Mouse (Mus musculus) heart, embryonic 13.5 days (tissue): ENCODE data around the gene Rbm43. TPM values are rescaled to one million over a fixed set of nuclear protein-coding genes. Genes with fewer than 3 reads are reported as not detected.

Experiments used
- ATAC-seq: fragments of 200-750 bp; cut with Nextera tagmentation; 2 replicates; pipeline ENCODE4 v1.8.0; 2017; ENCODE audit warnings: moderate TSS enrichment; ENCODE audit not compliant: insufficient number of reproducible peaks, low FRiP score, low TSS enrichment; ENCODE audit errors: extremely low read depth
- H3K27ac ChIP-seq: fragments of 300-500 bp; sonication (generic); replicated peaks from 2 replicates; pipeline ENCODE4 v1.5.1; 2015; ENCODE audit warnings: moderate library complexity, mild to moderate bottlenecking, inconsistent platforms
- H3K27me3 ChIP-seq: fragments of 300-500 bp; sonication (generic); replicated peaks from 2 replicates; pipeline ENCODE4 v1.6.1; 2015; ENCODE audit warnings: mild to moderate bottlenecking, inconsistent platforms
- H3K36me3 ChIP-seq: fragments of 300-500 bp; sonication (generic); 2 replicates; pipeline ENCODE4 v1.6.1; 2015; ENCODE audit warnings: mild to moderate bottlenecking, inconsistent platforms
- H3K4me1 ChIP-seq: fragments of 300-500 bp; sonication (generic); 2 replicates; pipeline ENCODE4 v1.6.1; 2015; ENCODE audit warnings: inconsistent platforms
- H3K4me2 ChIP-seq: fragments of 300-500 bp; sonication (generic); 2 replicates; pipeline ENCODE4 v1.6.1; 2015; ENCODE audit warnings: inconsistent platforms, mild to moderate bottlenecking, moderate library complexity
- H3K4me3 ChIP-seq: fragments of 300-500 bp; sonication (generic); 2 replicates; pipeline ENCODE4 v1.5.1; 2015; ENCODE audit warnings: moderate library complexity, mild to moderate bottlenecking, inconsistent platforms
- H3K9ac ChIP-seq: fragments of 300-500 bp; sonication (generic); 2 replicates; pipeline ENCODE4 v1.6.1; 2015; ENCODE audit warnings: inconsistent platforms, mild to moderate bottlenecking, moderate library complexity
- H3K9me3 ChIP-seq: fragments of 300-500 bp; sonication (generic); 2 replicates; pipeline ENCODE4 v1.6.1; 2016; ENCODE audit warnings: inconsistent platforms
- WGBS: fragments of 180-500 bp; shearing (Covaris S2); methylation state at CpG from one replicate; pipeline ENCODE4 v1.1.7; 2015; ENCODE audit warnings: mixed read lengths; 5-methylcytosine and 5-hydroxymethylcytosine counted together
- polyA plus RNA-seq: library from polyadenylated mRNA; unstranded; fragments of >200 nt; fragmentation: Nextera tagmentation; extraction: Ambion mirVana; gene quantifications from 2 replicates; pipeline ENCODE4 v1.2.1, GENCODE M21; 2015

The Rbm43 gene
- 11.5 and 12.6 TPM in 2 replicates for polyA plus RNA-seq

GRCm38 (mm10) chr2:51934574-51935334 is at the start of gene Rbm43:
Gene Rbm43 (minus strand): TSS chr2:51935163.
- H3K27ac ChIP-seq = peak within 1 kb of the TSS; percentile 75
- no peaks in the 10 kb centered on the region for H3K27me3 ChIP-seq
- peak; percentile 31; the same call in 1 of the 2 replicates for ATAC-seq
- H3K9me3 ChIP-seq = no peaks in the 10 kb centered on the region
- H3K4me1 ChIP-seq = peaks cover 11% of the 10 kb centered on the region
- peaks cover 16% of the 10 kb centered on the region for H3K36me3 ChIP-seq
- peak within 1 kb of the TSS; percentile 86 for H3K4me2 ChIP-seq
- WGBS = under 1% methylated on average over 48 of the region's 48 CpGs
- peak within 1 kb of the TSS; percentile 84 for H3K9ac ChIP-seq
- H3K4me3 ChIP-seq = peak within 1 kb of the TSS; percentile 62

GRCm38 (mm10) chr2:51982288-51982687 is 47.3 kb upstream of the Rbm43 start:
- H3K9ac ChIP-seq = no peak overlapping the region
- peaks cover 9% of the 10 kb centered on the region for H3K9me3 ChIP-seq
- no peak overlapping the region for H3K4me3 ChIP-seq
- WGBS = 42% methylated on average over 13 of the region's 13 CpGs
- H3K4me2 ChIP-seq = peak overlapping the region; percentile 48
- H3K27me3 ChIP-seq = no peaks in the 10 kb centered on the region
- H3K36me3 ChIP-seq = no peaks in the 10 kb centered on the region
- H3K4me1 ChIP-seq = peaks cover 11% of the 10 kb centered on the region
- no peak for ATAC-seq
- H3K27ac ChIP-seq = peak overlapping the region; percentile 70

GRCm38 (mm10) chr2:51981630-51982029 is 46.7 kb upstream of the Rbm43 start:
- Histone ChIP-seq H3K4me2 (peak overlapping the region; percentile 48), H3K4me1 (peaks cover 11% of the 10 kb centered on the region), H3K27me3 (no peaks in the 10 kb centered on the region), H3K27ac (peak overlapping the region; percentile 70), H3K36me3 (no peaks in the 10 kb centered on the region), H3K9ac (peak overlapping the region; percentile 13; the same call in 1 of the 2 replicates), H3K4me3 (no peak overlapping the region), H3K9me3 (peaks cover 9% of the 10 kb centered on the region)
- 50% methylated on average over 11 of the region's 11 CpGs for WGBS
- ATAC-seq = no peak

GRCm38 (mm10) chr2:51973410-51973968 is 38.5 kb upstream of the Rbm43 start, which contains the start of gene Nmi:
Gene Nmi (minus strand): TSS chr2:51973494.
- Histone ChIP-seq H3K27ac (peak within 1 kb of the TSS; percentile 83), H3K9me3 (peaks cover 5% of the 10 kb centered on the region; the same call in 1 of the 2 replicates), H3K36me3 (no peaks in the 10 kb centered on the region), H3K4me3 (peak within 1 kb of the TSS; percentile 75), H3K4me1 (peaks cover 9% of the 10 kb centered on the region), H3K27me3 (no peaks in the 10 kb centered on the region), H3K9ac (peak within 1 kb of the TSS; percentile 84), H3K4me2 (peak within 1 kb of the TSS; percentile 73)
- no peak for ATAC-seq
- 62% methylated on average over 9 of the region's 9 CpGs for WGBS

GRCm38 (mm10) chr2:51972641-51973409 is 37.9 kb upstream of the Rbm43 start:
- ATAC-seq = no peak; the same call in 1 of the 2 replicates
- Histone ChIP-seq H3K4me2 (peak overlapping the region; percentile 73), H3K27me3 (no peaks in the 10 kb centered on the region), H3K4me3 (peak overlapping the region; percentile 75), H3K9ac (peak overlapping the region; percentile 84), H3K27ac (peak overlapping the region; percentile 83), H3K36me3 (no peaks in the 10 kb centered on the region), H3K4me1 (peaks cover 9% of the 10 kb centered on the region), H3K9me3 (peaks cover 5% of the 10 kb centered on the region; the same call in 1 of the 2 replicates)
- WGBS = 2% methylated on average over 40 of the region's 40 CpGs

GRCm38 (mm10) chr2:51972142-51972541 is 37.2 kb upstream of the Rbm43 start:
- Histone ChIP-seq H3K36me3 (no peaks in the 10 kb centered on the region), H3K4me1 (peaks cover 9% of the 10 kb centered on the region), H3K9ac (no peak overlapping the region; the same call in 1 of the 2 replicates), H3K27ac (peak overlapping the region; percentile 83), H3K27me3 (no peaks in the 10 kb centered on the region), H3K9me3 (peaks cover 5% of the 10 kb centered on the region; the same call in 1 of the 2 replicates), H3K4me3 (peak overlapping the region; percentile 75), H3K4me2 (peak overlapping the region; percentile 73)
- ATAC-seq = no peak
- WGBS = 51% methylated on average over 5 of the region's 5 CpGs

GRCm38 (mm10) chr2:51970897-51971296 is 35.9 kb upstream of the Rbm43 start:
- WGBS = 93% methylated on average over 4 of the region's 4 CpGs

GRCm38 (mm10) chr2:51967288-51967687 is 32.3 kb upstream of the Rbm43 start:
- Histone ChIP-seq H3K4me1 (peaks cover 3% of the 10 kb centered on the region; the same call in 1 of the 2 replicates), H3K4me3 (no peak overlapping the region), H3K27ac (no peak overlapping the region), H3K9ac (no peak overlapping the region), H3K4me2 (no peak overlapping the region), H3K27me3 (no peaks in the 10 kb centered on the region), H3K9me3 (peaks cover 5% of the 10 kb centered on the region; the same call in 1 of the 2 replicates), H3K36me3 (no peaks in the 10 kb centered on the region)
- ATAC-seq = no peak
- WGBS = 68% methylated on average over 3 of the region's 3 CpGs

More at GRCm38 (mm10) chr2:51970897-51971296, 35.9 kb upstream of the Rbm43 start:
- H3K4me1 ChIP-seq = peaks cover 9% of the 10 kb centered on the region
- no peak overlapping the region for H3K9ac ChIP-seq
- no peak overlapping the region for H3K4me3 ChIP-seq
- H3K4me2 ChIP-seq = no peak overlapping the region
- ATAC-seq = no peak
- H3K9me3 ChIP-seq = peaks cover 5% of the 10 kb centered on the region; the same call in 1 of the 2 replicates
- H3K27me3 ChIP-seq = no peaks in the 10 kb centered on the region
- no peak overlapping the region for H3K27ac ChIP-seq
- H3K36me3 ChIP-seq = no peaks in the 10 kb centered on the region

GRCm38 (mm10) chr2:51953648-51954204 is 18.8 kb upstream of the Rbm43 start:
- Histone ChIP-seq H3K27me3 (no peaks in the 10 kb centered on the region), H3K36me3 (peaks cover 8% of the 10 kb centered on the region; the same call in 1 of the 2 replicates), H3K4me1 (peaks cover 3% of the 10 kb centered on the region; the same call in 1 of the 2 replicates), H3K4me3 (no peak overlapping the region), H3K4me2 (no peak overlapping the region), H3K27ac (no peak overlapping the region), H3K9me3 (no peaks in the 10 kb centered on the region), H3K9ac (no peak overlapping the region)
- ATAC-seq = no peak
- WGBS = 73% methylated on average over 7 of the region's 7 CpGs

GRCm38 (mm10) chr2:51950876-51951275 is 15.9 kb upstream of the Rbm43 start:
- Histone ChIP-seq H3K36me3 (peaks cover 8% of the 10 kb centered on the region; the same call in 1 of the 2 replicates), H3K27me3 (no peaks in the 10 kb centered on the region), H3K4me3 (no peak overlapping the region), H3K9me3 (no peaks in the 10 kb centered on the region), H3K4me2 (no peak overlapping the region), H3K4me1 (peaks cover 3% of the 10 kb centered on the region; the same call in 1 of the 2 replicates), H3K27ac (no peak overlapping the region), H3K9ac (no peak overlapping the region)
- WGBS = 25% methylated on average over 1 of the region's 1 CpGs
- no peak for ATAC-seq
